Mouse (Mus musculus): ENCODE measurements around the gene Rpl37.
"Not testable (repeated sequence)": the region's sequence is repeated elsewhere in the genome, so short reads cannot be mapped to it uniquely, and the experiment has no call there.

Rpl37 gene

GRCm38 (mm10) chr15:5121535-5122313 is 5.3 kb downstream of the Rpl37 start:
- no peak for DNase-seq (ENCODE audit: extremely low spot score, low read depth, low spot score)

- DNase-seq (ENCODE audit: extremely low spot score, low read depth, low spot score) = no peak
Measured at GRCm38 (mm10) chr15:5126456-5126855, 10.0 kb downstream of the Rpl37 start.

- DNase-seq (ENCODE audit: extremely low spot score, low read depth, low spot score) = no peak
Measured at GRCm38 (mm10) chr15:5127487-5127886, 11.0 kb downstream of the Rpl37 start.

- DNase-seq (ENCODE audit: extremely low spot score, low read depth, low spot score) = no peak
Measured at GRCm38 (mm10) chr15:5128176-5128940, 11.9 kb downstream of the Rpl37 start.

GRCm38 (mm10) chr15:5129111-5129805 is 12.8 kb downstream of the Rpl37 start:
- no peak for DNase-seq (ENCODE audit: extremely low spot score, low read depth, low spot score)

GRCm38 (mm10) chr15:5130887-5131668 is 14.6 kb downstream of the Rpl37 start:
- not testable (repeated sequence) for DNase-seq (ENCODE audit: extremely low spot score, low read depth, low spot score)

- no peak for DNase-seq (ENCODE audit: extremely low spot score, low read depth, low spot score)
Measured at GRCm38 (mm10) chr15:5133301-5133700, 16.9 kb downstream of the Rpl37 start.

GRCm38 (mm10) chr15:5134179-5134578 is 17.7 kb downstream of the Rpl37 start:
- DNase-seq (ENCODE audit: extremely low spot score, low read depth, low spot score) = no peak

GRCm38 (mm10) chr15:5134945-5135483 is 18.6 kb downstream of the Rpl37 start:
- DNase-seq (ENCODE audit: extremely low spot score, low read depth, low spot score) = no peak

- DNase-seq (ENCODE audit: extremely low spot score, low read depth, low spot score) = no peak
Measured at GRCm38 (mm10) chr15:5138021-5138856, 21.8 kb downstream of the Rpl37 start.

GRCm38 (mm10) chr15:5139366-5139765 is 22.9 kb downstream of the Rpl37 start:
- DNase-seq (ENCODE audit: extremely low spot score, low read depth, low spot score) = no peak

- no peak for DNase-seq (ENCODE audit: extremely low spot score, low read depth, low spot score)
Measured at GRCm38 (mm10) chr15:5139863-5140262, 23.4 kb downstream of the Rpl37 start.

- no peak for DNase-seq (ENCODE audit: extremely low spot score, low read depth, low spot score)
Measured at GRCm38 (mm10) chr15:5140357-5140756, 23.9 kb downstream of the Rpl37 start.

GRCm38 (mm10) chr15:5142047-5142446 is 25.6 kb downstream of the Rpl37 start:
- no peak for DNase-seq (ENCODE audit: extremely low spot score, low read depth, low spot score)

- DNase-seq (ENCODE audit: extremely low spot score, low read depth, low spot score) = no peak
Measured at GRCm38 (mm10) chr15:5142714-5143113, 26.3 kb downstream of the Rpl37 start.

- DNase-seq (ENCODE audit: extremely low spot score, low read depth, low spot score) = no peak
Measured at GRCm38 (mm10) chr15:5143361-5144020, 27.0 kb downstream of the Rpl37 start, which contains the start of gene Prkaa1. Gene Prkaa1, plus strand, starts transcription at chr15:5143861.

GRCm38 (mm10) chr15:5144021-5144778 is 27.8 kb downstream of the Rpl37 start:
- no peak for DNase-seq (ENCODE audit: extremely low spot score, low read depth, low spot score)

- no peak for DNase-seq (ENCODE audit: extremely low spot score, low read depth, low spot score)
Measured at GRCm38 (mm10) chr15:5145196-5145945, 28.9 kb downstream of the Rpl37 start.

All from hindlimb bud, embryonic 11.5 days (tissue).